Mouse (Mus musculus) gastrocnemius, adult 2 months (tissue): ENCODE results near the gene Ugt2a3. TPM values are rescaled to one million over a fixed set of nuclear protein-coding genes. Genes with fewer than 3 reads are reported as not detected.

ENCODE experiments used
- DNase-seq: peaks from one replicate; pipeline ENCODE4 v3.0.0; 2022
- H3K27ac ChIP-seq: fragments of 200-600 bp; 2 replicates; pipeline ENCODE4 v1.8.1; 2022; ENCODE audit warnings: mild to moderate bottlenecking
- H3K4me3 ChIP-seq: fragments of 200-600 bp; 2 replicates; pipeline ENCODE4 v1.8.1; 2022; ENCODE audit warnings: mild to moderate bottlenecking, moderate library complexity
- CTCF ChIP-seq: fragments of 200-600 bp; IDR thresholded peaks from 2 replicates; pipeline ENCODE4 v1.8.1; 2022; ENCODE audit warnings: antibody characterized with exemption, mild to moderate bottlenecking, moderate library complexity
- intact Hi-C: fragments of 180-260 bp; cut with DNase I; formaldehyde crosslinking; loops from one replicate; pipeline ENCODE4 v1.15.1; 2025
- total RNA-seq, 2 experiments: library from RNA; stranded (reverse); gene quantifications; 2 replicates each; pipeline ENCODE4 v1.2.3; 2021

Gene Ugt2a3
- total RNA-seq, 2 experiments from 2014 or later, result not detected

- TF ChIP-seq CTCF, result no peak
- intact Hi-C loops, result no loop called here
- no peak for DNase-seq
- H3K4me3 ChIP-seq, result no peak overlapping the region
- no peak overlapping the region for H3K27ac ChIP-seq
These were observed 61.4 kb downstream of the Ugt2a3 start for GRCm38 (mm10) chr5:87275581-87275980.

Other genes starting within 250 kb of the Ugt2a3 start
- gene Ugt2b36, start 244.6 kb downstream of the Ugt2a3 start, total RNA-seq, result not detected
- gene Ugt2b5, start 196.9 kb downstream of the Ugt2a3 start, total RNA-seq, result not detected
- gene Ugt2b37, start 82.4 kb downstream of the Ugt2a3 start, total RNA-seq, result not detected
- gene Ugt2b38, start 87.0 kb upstream of the Ugt2a3 start, total RNA-seq, result not detected
- not detected for gene Ugt2a2, start 145.1 kb upstream of the Ugt2a3 start, total RNA-seq
- not detected for gene Gm43638, start 149.6 kb upstream of the Ugt2a3 start, total RNA-seq
- gene Ugt2a1, start 153.7 kb upstream of the Ugt2a3 start, total RNA-seq, result not detected
- not detected for gene Sult1b1, start 201.0 kb upstream of the Ugt2a3 start, total RNA-seq
- gene Sult1d1, start 231.8 kb upstream of the Ugt2a3 start, total RNA-seq, result not detected